Mouse (Mus musculus) hematopoietic stem cell, adult 5-6 weeks (primary cell): ENCODE results near the gene Wdr74. TPM values are rescaled to one million over a fixed set of nuclear protein-coding genes. Genes with fewer than 3 reads are reported as not detected.
A peak's percentile ranks its signal among the peaks of the same experiment; 100 is the strongest.

Experiments used
- ATAC-seq, 2 experiments: fragments of 125-278 bp in 1 of 2; replicated peaks in 1 of 2; 2 replicates each; pipeline ENCODE4 v1.8.0; 2016 to 2017; ENCODE audit warnings: inconsistent platforms in 2 of 2, mild to moderate bottlenecking in 2 of 2, moderate number of reproducible peaks in 2 of 2, low read depth in 1 of 2, moderate TSS enrichment in 1 of 2; ENCODE audit not compliant: low FRiP score in 2 of 2, poor library complexity in 2 of 2, severe bottlenecking in 2 of 2, insufficient read depth in 1 of 2, low TSS enrichment in 1 of 2
- total RNA-seq: library from RNA; stranded (forward); fragments of 172-1452, 232-1000 nt; gene quantifications from 2 replicates; pipeline ENCODE4 v1.2.3, GENCODE M21; 2017

The Wdr74 gene
- total RNA-seq, 1 experiment from 2014 or later: 90.9 TPM

GRCm38 (mm10) chr19:8770567-8771270 lies 35.1 kb downstream of the Wdr74 start, which contains the start of gene Tmem223:
Gene Tmem223 (plus strand): TSS chr19:8770996.
- peak; percentile 55 to 70 for ATAC-seq

DNA sequence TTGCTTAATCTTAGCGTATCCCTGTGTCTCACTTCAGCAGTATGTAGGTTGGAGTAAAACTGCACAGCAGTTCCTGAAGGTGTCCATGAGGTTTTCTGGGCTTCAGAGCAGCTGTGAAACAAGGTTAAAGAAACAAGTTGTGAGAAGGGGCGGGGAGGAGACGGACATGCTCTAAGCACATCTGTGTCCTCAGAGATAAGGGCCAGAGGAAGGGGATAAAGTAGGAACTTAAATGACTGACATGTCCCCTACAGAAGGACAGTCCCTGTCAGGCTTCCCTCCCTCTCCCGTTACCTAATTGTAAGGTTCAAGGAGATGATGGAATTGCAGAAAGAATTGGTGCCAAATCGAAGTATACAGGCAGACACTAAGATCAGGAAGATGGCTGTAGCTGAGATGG lies 37.4 kb downstream of the Wdr74 start:
- ATAC-seq: no peak

GRCm38 (mm10) chr19:8773409-8773808 lies 37.8 kb downstream of the Wdr74 start:
- ATAC-seq: no peak

GRCm38 (mm10) chr19:8774086-8774835 lies 38.6 kb downstream of the Wdr74 start, which contains the start of gene Tmem179b:
Gene Tmem179b (minus strand): TSS chr19:8774467.
- peak; percentile 78 to 94 for ATAC-seq

GRCm38 (mm10) chr19:8774951-8775421 lies 39.4 kb downstream of the Wdr74 start:
- ATAC-seq: no peak

- peak; percentile 98 to 99 for ATAC-seq
These were observed 50.6 kb downstream of the Wdr74 start, which contains the start of gene Taf6l for GRCm38 (mm10) chr19:8786008-8786781. Gene Taf6l (minus strand): TSS chr19:8786417.

DNA sequence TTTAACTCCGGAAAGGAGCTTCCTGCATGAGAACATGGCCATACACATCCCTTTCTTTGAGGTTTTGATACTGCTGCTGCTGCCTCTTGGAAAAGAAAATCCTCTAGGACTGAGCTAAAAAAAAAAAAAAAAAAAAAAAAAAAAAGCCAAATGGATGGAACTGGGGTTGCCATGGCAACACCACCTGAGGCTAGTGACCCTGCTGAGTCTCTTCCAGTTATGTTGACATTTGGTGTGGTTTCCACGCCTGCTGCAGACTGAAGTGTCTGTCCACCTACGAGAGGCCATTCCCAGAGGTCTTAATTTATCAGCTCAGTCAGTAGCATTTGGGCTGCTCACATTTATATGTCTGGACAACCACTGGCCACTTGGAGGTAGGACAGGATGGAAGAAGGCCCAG lies 52.9 kb downstream of the Wdr74 start:
- no peak for ATAC-seq

- ATAC-seq: no peak
These were observed 53.5 kb downstream of the Wdr74 start for GRCm38 (mm10) chr19:8789171-8789570.

DNA sequence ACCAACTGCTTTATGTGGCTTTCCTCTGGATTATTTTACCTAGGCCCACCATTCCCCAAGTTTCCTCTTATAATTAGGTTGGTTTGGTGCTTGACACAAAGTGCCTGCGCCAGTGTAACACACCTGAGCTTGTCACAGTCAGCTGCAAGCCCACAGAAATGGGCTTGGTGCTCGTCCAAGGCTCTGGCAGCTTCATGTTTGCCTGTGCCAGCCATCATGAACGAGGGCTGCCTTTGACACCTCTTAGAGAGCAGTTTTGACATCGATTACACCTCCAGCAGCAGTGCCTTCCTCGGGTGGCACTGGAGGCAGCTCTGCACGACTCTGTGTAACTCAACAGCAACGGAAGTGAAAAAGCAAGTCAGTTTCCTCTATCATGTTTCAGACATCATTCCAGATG lies 54.5 kb downstream of the Wdr74 start:
- ATAC-seq: no peak

Other genes starting within 250 kb of the Wdr74 start
- 0.31 TPM in 1 of 2 replicates, not detected in the other for gene Slc22a8, start 144.6 kb upstream of the Wdr74 start, total RNA-seq
- gene Slc22a6, start 117.8 kb upstream of the Wdr74 start, total RNA-seq: not detected in 2 replicates
- not detected in 2 replicates for gene Chrm1, start 72.0 kb upstream of the Wdr74 start, total RNA-seq
- 88.1 and 113 TPM in 2 replicates for gene Slc3a2, start 12.5 kb upstream of the Wdr74 start, total RNA-seq
- not detected in 2 replicates for gene 1700092M07Rik, start 4.9 kb downstream of the Wdr74 start, total RNA-seq
- gene Stx5a, start 5.6 kb downstream of the Wdr74 start, total RNA-seq: 90.9 and 120 TPM in 2 replicates
- 87.8 and 104 TPM in 2 replicates for gene Nxf1, start 21.2 kb downstream of the Wdr74 start, total RNA-seq
- 22.0 and 51.0 TPM in 2 replicates for gene Tmem223, start 35.2 kb downstream of the Wdr74 start, total RNA-seq
- gene Tmem179b, start 38.6 kb downstream of the Wdr74 start, total RNA-seq: 35.0 and 65.5 TPM in 2 replicates
- 12.3 and 15.6 TPM in 2 replicates for gene Taf6l, start 50.6 kb downstream of the Wdr74 start, total RNA-seq
- gene Polr2g, start 62.8 kb downstream of the Wdr74 start, total RNA-seq: 58.9 and 69.7 TPM in 2 replicates
- gene Zbtb3, start 66.7 kb downstream of the Wdr74 start, total RNA-seq: 1.1 and 3.7 TPM in 2 replicates
- gene Ttc9c, start 83.5 kb downstream of the Wdr74 start, total RNA-seq: 61.0 and 83.7 TPM in 2 replicates
- gene Hnrnpul2, start 84.2 kb downstream of the Wdr74 start, total RNA-seq: 67.9 and 104 TPM in 2 replicates
- gene AC129217.1, start 93.9 kb downstream of the Wdr74 start, total RNA-seq: not detected in 2 replicates
- gene Bscl2, start 101.6 kb downstream of the Wdr74 start, total RNA-seq: 49.6 and 52.7 TPM in 2 replicates
- gene Gng3, start 103.4 kb downstream of the Wdr74 start, total RNA-seq: 0.38 TPM in 1 of 2 replicates, not detected in the other
- not detected in 2 replicates for gene Lrrn4cl, start 114.9 kb downstream of the Wdr74 start, total RNA-seq
- gene Ubxn1, start 135.7 kb downstream of the Wdr74 start, total RNA-seq: 174 and 180 TPM in 2 replicates
- gene Uqcc3, start 145.1 kb downstream of the Wdr74 start, total RNA-seq: 117 and 118 TPM in 2 replicates
- gene Lbhd1, start 147.9 kb downstream of the Wdr74 start, total RNA-seq: 5.8 and 26.3 TPM in 2 replicates
- gene Gm49403, start 148.1 kb downstream of the Wdr74 start, total RNA-seq: not detected in 2 replicates
- 43.8 and 69.3 TPM in 2 replicates for gene 1810009A15Rik, start 153.0 kb downstream of the Wdr74 start, total RNA-seq
- gene Gm49416, start 153.1 kb downstream of the Wdr74 start, total RNA-seq: not detected in 2 replicates
- 10.9 and 13.2 TPM in 2 replicates for gene Ints5, start 157.2 kb downstream of the Wdr74 start, total RNA-seq
- gene Ganab, start 162.2 kb downstream of the Wdr74 start, total RNA-seq: 70.1 and 70.6 TPM in 2 replicates
- gene B3gat3, start 184.5 kb downstream of the Wdr74 start, total RNA-seq: 17.2 and 26.8 TPM in 2 replicates
- 2.1 and 3.1 TPM in 2 replicates for gene Rom1, start 193.5 kb downstream of the Wdr74 start, total RNA-seq
- 25.4 and 27.2 TPM in 2 replicates for gene Eml3, start 193.7 kb downstream of the Wdr74 start, total RNA-seq
- 148 and 167 TPM in 2 replicates for gene Mta2, start 206.0 kb downstream of the Wdr74 start, total RNA-seq
- gene Tut1, start 218.0 kb downstream of the Wdr74 start, total RNA-seq: 23.2 and 25.3 TPM in 2 replicates
- gene Eef1g, start 231.2 kb downstream of the Wdr74 start, total RNA-seq: 700 and 731 TPM in 2 replicates